Mouse (Mus musculus) CH12.LX (cell line): ENCODE results near the gene Epb41l5.

ENCODE experiments used
- CTCF ChIP-seq, 2 experiments: IDR thresholded peaks in 1 of 2; conservative IDR thresholded peaks in 1 of 2; 2 replicates each; pipeline ENCODE4 v1.5.1; 2011 to 2012; ENCODE audit warnings: low read depth in 2 of 2, low read length in 2 of 2, improper control_type of control experiment in 1 of 2, inconsistent platforms in 1 of 2, mild to moderate bottlenecking in 1 of 2, moderate library complexity in 1 of 2
- EP300 ChIP-seq: IDR thresholded peaks from 2 replicates; pipeline ENCODE4 v1.6.1; 2011; ENCODE audit warnings: low read length, improper control_type of control experiment
- JUND ChIP-seq: conservative IDR thresholded peaks from 2 replicates; pipeline ENCODE4 v1.6.1; 2011; ENCODE audit warnings: low read depth, low read length, improper control_type of control experiment
- MAX ChIP-seq: IDR thresholded peaks from 2 replicates; pipeline ENCODE4 v1.6.1; 2011; ENCODE audit warnings: low read length, improper control_type of control experiment
- MEF2A ChIP-seq: IDR thresholded peaks from 2 replicates; pipeline ENCODE4 v1.6.1; 2014; ENCODE audit warnings: low read depth, mild to moderate bottlenecking, inconsistent platforms, low read length, improper control_type of control experiment, borderline replicate concordance
- POLR2A ChIP-seq: IDR thresholded peaks from 2 replicates; pipeline ENCODE4 v1.6.1; 2011; ENCODE audit warnings: low read depth, mild to moderate bottlenecking, improper control_type of control experiment, low read length
- TBP ChIP-seq: conservative IDR thresholded peaks from 2 replicates; pipeline ENCODE4 v1.6.1; 2011; ENCODE audit warnings: low read depth, low read length, improper control_type of control experiment
- ZKSCAN1 ChIP-seq: IDR thresholded peaks from 2 replicates; pipeline ENCODE4 v1.6.1; 2012; ENCODE audit warnings: low read depth, inconsistent platforms, low read length, improper control_type of control experiment, borderline replicate concordance
- ZMIZ1 ChIP-seq: IDR thresholded peaks from 2 replicates; pipeline ENCODE4 v1.6.1; 2012; ENCODE audit warnings: low read depth, mild to moderate bottlenecking, inconsistent platforms, low read length, improper control_type of control experiment
- ZNF384 ChIP-seq: IDR thresholded peaks from 2 replicates; pipeline ENCODE4 v1.6.1; 2012; ENCODE audit warnings: low read depth, low read length, improper control_type of control experiment, inconsistent platforms

- TF ChIP-seq TBP (no peak), MAX (no peak), CTCF (conservative IDR thresholded peaks at IDR 0.05 in 1 of 2, IDR thresholded peaks at IDR 0.05 in 1 of 2; ENCODE audit: low read depth in 2 of 2, low read length in 2 of 2) (no peak), EP300 (no peak), POLR2A (no peak), ZMIZ1 (no peak), MEF2A (no peak), ZKSCAN1 (no peak), JUND (no peak), ZNF384 (no peak)
Measured at GRCm38 (mm10) chr1:119498536-119499231, 150.1 kb downstream of the Epb41l5 start.
